Mouse (Mus musculus) MEL (cell line): ENCODE measurements around the gene Mmaa. TPM values are rescaled to one million over a fixed set of nuclear protein-coding genes. Genes with fewer than 3 reads are reported as not detected.

Experiments
- DNase-seq: peaks from one replicate; pipeline ENCODE4 v3.0.0; 2011; ENCODE audit warnings: low read depth, low spot score
- H3K27ac ChIP-seq: 2 replicates; pipeline ENCODE4 v1.5.1; 2012; ENCODE audit warnings: low read depth, mild to moderate bottlenecking, control low read depth, low read length, moderate library complexity; ENCODE audit not compliant: control insufficient read depth
- H3K27me3 ChIP-seq, 2 experiments: fragments of 150-350 bp in 1 of 2; sonication (generic) in 1 of 2; 2 replicates each; pipeline ENCODE4 v1.6.1; 2012; ENCODE audit warnings: low read length in 2 of 2, mild to moderate bottlenecking in 2 of 2, improper control_type of control experiment in 1 of 2, moderate library complexity in 1 of 2; ENCODE audit not compliant: insufficient read depth in 2 of 2, control insufficient read depth in 1 of 2
- H3K36me3 ChIP-seq, 2 experiments: 2 replicates each; pipeline ENCODE4 v1.6.1; 2012 to 2014; ENCODE audit warnings: low read length in 2 of 2, improper control_type of control experiment in 1 of 2, inconsistent platforms in 1 of 2, mild to moderate bottlenecking in 1 of 2; ENCODE audit not compliant: insufficient read depth in 2 of 2, control insufficient read depth in 1 of 2
- H3K4me1 ChIP-seq, 2 experiments: fragments of 150-350 bp in 1 of 2; sonication (generic) in 1 of 2; 2 replicates each; pipeline ENCODE4 v1.6.1; 2012; ENCODE audit warnings: low read length in 2 of 2, improper control_type of control experiment in 1 of 2, mild to moderate bottlenecking in 1 of 2; ENCODE audit not compliant: insufficient read depth in 2 of 2, control insufficient read depth in 1 of 2
- H3K4me3 ChIP-seq, 2 experiments: fragments of 150-350 bp in 1 of 2; sonication (generic) in 1 of 2; 2 replicates each; pipeline ENCODE4 v1.5.1; 2012; ENCODE audit warnings: low read depth in 2 of 2, low read length in 2 of 2, mild to moderate bottlenecking in 2 of 2, moderate library complexity in 2 of 2, control low read depth in 1 of 2, improper control_type of control experiment in 1 of 2; ENCODE audit not compliant: control insufficient read depth in 1 of 2, insufficient read depth in 1 of 2
- H3K79me2 ChIP-seq: 2 replicates; pipeline ENCODE4 v1.6.1; 2012; ENCODE audit warnings: mild to moderate bottlenecking, low read length, moderate library complexity; ENCODE audit not compliant: control insufficient read depth, poor library complexity, insufficient read depth
- H3K9ac ChIP-seq: 2 replicates; pipeline ENCODE4 v1.6.1; 2012; ENCODE audit warnings: low read depth, mild to moderate bottlenecking, control low read depth, low read length, moderate library complexity; ENCODE audit not compliant: control insufficient read depth, poor library complexity, severe bottlenecking
- H3K9me3 ChIP-seq: fragments of 150-350 bp; sonication (generic); replicated peaks from 2 replicates; pipeline ENCODE4 v1.6.1; 2012; ENCODE audit warnings: mild to moderate bottlenecking, low read length, improper control_type of control experiment, moderate library complexity; ENCODE audit not compliant: insufficient read depth
- BHLHE40 ChIP-seq: IDR thresholded peaks from 2 replicates; pipeline ENCODE4 v1.6.1; 2012; ENCODE audit warnings: low read depth, mild to moderate bottlenecking, inconsistent platforms, low read length, improper control_type of control experiment, borderline replicate concordance
- CHD1 ChIP-seq: IDR thresholded peaks from 2 replicates; pipeline ENCODE4 v1.6.1; 2012; ENCODE audit warnings: low read depth, mild to moderate bottlenecking, inconsistent platforms, low read length, improper control_type of control experiment
- CTCF ChIP-seq, 3 experiments: IDR thresholded peaks in 2 of 3; conservative IDR thresholded peaks in 1 of 3; 2 replicates each; pipeline ENCODE4 v1.5.1; 2011 to 2012; ENCODE audit warnings: low read length in 3 of 3, low read depth in 2 of 3, mild to moderate bottlenecking in 2 of 3, improper control_type of control experiment in 1 of 3, inconsistent platforms in 1 of 3, mixed read lengths in 1 of 3, moderate library complexity in 1 of 3; ENCODE audit not compliant: control insufficient read depth in 1 of 3, insufficient read depth in 1 of 3, poor library complexity in 1 of 3, severe bottlenecking in 1 of 3
- E2F4 ChIP-seq: IDR thresholded peaks from 2 replicates; pipeline ENCODE4 v1.6.1; 2011; ENCODE audit warnings: low read depth, low read length, improper control_type of control experiment, borderline replicate concordance
- GATA1 ChIP-seq: IDR thresholded peaks from 2 replicates; pipeline ENCODE4 v1.6.1; 2011; ENCODE audit warnings: low read depth, low read length, improper control_type of control experiment
- HCFC1 ChIP-seq: IDR thresholded peaks from 2 replicates; pipeline ENCODE4 v1.6.1; 2012; ENCODE audit warnings: low read depth, mild to moderate bottlenecking, inconsistent platforms, low read length, improper control_type of control experiment, moderate library complexity
- JUND ChIP-seq: IDR thresholded peaks from 2 replicates; pipeline ENCODE4 v1.6.1; 2011; ENCODE audit warnings: low read depth, mild to moderate bottlenecking, improper control_type of control experiment, low read length
- KAT2A ChIP-seq: conservative IDR thresholded peaks from 2 replicates; pipeline ENCODE4 v1.6.1; 2012; ENCODE audit warnings: low read depth, low read length, improper control_type of control experiment, inconsistent platforms
- MAFK ChIP-seq: IDR thresholded peaks from 2 replicates; pipeline ENCODE4 v1.6.1; 2011; ENCODE audit warnings: low read depth, mild to moderate bottlenecking, low read length, improper control_type of control experiment, borderline replicate concordance
- MAZ ChIP-seq: IDR thresholded peaks from 2 replicates; pipeline ENCODE4 v1.6.1; 2012; ENCODE audit warnings: low read depth, mild to moderate bottlenecking, inconsistent platforms, low read length, improper control_type of control experiment
- MEF2A ChIP-seq: IDR thresholded peaks from 2 replicates; pipeline ENCODE4 v1.6.1; 2014; ENCODE audit warnings: low read depth, mild to moderate bottlenecking, inconsistent platforms, low read length, improper control_type of control experiment; ENCODE audit not compliant: poor library complexity, insufficient replicate concordance, severe bottlenecking; ENCODE audit errors: extremely low read depth
- MXI1 ChIP-seq: IDR thresholded peaks from 2 replicates; pipeline ENCODE4 v1.6.1; 2011; ENCODE audit warnings: mild to moderate bottlenecking, low read depth, low read length, improper control_type of control experiment
- MYB ChIP-seq: IDR thresholded peaks from 2 replicates; pipeline ENCODE4 v1.6.1; 2011; ENCODE audit warnings: mild to moderate bottlenecking, low read depth, low read length, improper control_type of control experiment
- NELFE ChIP-seq: IDR thresholded peaks from 2 replicates; pipeline ENCODE4 v1.6.1; 2011; ENCODE audit warnings: low read depth, low read length, improper control_type of control experiment
- POLR2A ChIP-seq, 2 experiments: IDR thresholded peaks; 2 replicates each; pipeline ENCODE4 v1.6.1; 2011 to 2012; ENCODE audit warnings: low read length in 2 of 2, mild to moderate bottlenecking in 2 of 2, control low read depth in 1 of 2, improper control_type of control experiment in 1 of 2, low read depth in 1 of 2, moderate library complexity in 1 of 2; ENCODE audit not compliant: control insufficient read depth in 1 of 2, insufficient read depth in 1 of 2, poor library complexity in 1 of 2
- POLR2AphosphoS5 ChIP-seq: IDR thresholded peaks from 2 replicates; pipeline ENCODE4 v1.6.1; 2012; ENCODE audit warnings: low read depth, borderline replicate concordance, mild to moderate bottlenecking, inconsistent platforms, low read length, moderate library complexity, mixed read lengths
- RAD21 ChIP-seq: IDR thresholded peaks from 2 replicates; pipeline ENCODE4 v1.6.1; 2011; ENCODE audit warnings: mild to moderate bottlenecking, low read depth, low read length, improper control_type of control experiment
- SMC3 ChIP-seq: IDR thresholded peaks from 2 replicates; pipeline ENCODE4 v1.6.1; 2011; ENCODE audit warnings: low read depth, low read length, improper control_type of control experiment
- TCF12 ChIP-seq: IDR thresholded peaks from 2 replicates; pipeline ENCODE4 v1.6.1; 2014; ENCODE audit warnings: low read depth, mild to moderate bottlenecking, inconsistent platforms, low read length, improper control_type of control experiment, moderate library complexity
- USF1 ChIP-seq: IDR thresholded peaks from 2 replicates; pipeline ENCODE4 v1.6.1; 2014; ENCODE audit warnings: low read depth, mild to moderate bottlenecking, inconsistent platforms, low read length, improper control_type of control experiment, moderate library complexity
- ZC3H11A ChIP-seq: IDR thresholded peaks from 2 replicates; pipeline ENCODE4 v1.6.1; 2012; ENCODE audit warnings: low read depth, mild to moderate bottlenecking, inconsistent platforms, low read length, improper control_type of control experiment
- ZKSCAN1 ChIP-seq: IDR thresholded peaks from 2 replicates; pipeline ENCODE4 v1.6.1; 2012; ENCODE audit warnings: low read depth, mild to moderate bottlenecking, inconsistent platforms, low read length, improper control_type of control experiment, moderate library complexity
- ZNF384 ChIP-seq: IDR thresholded peaks from 2 replicates; pipeline ENCODE4 v1.6.1; 2012; ENCODE audit warnings: low read depth, mild to moderate bottlenecking, inconsistent platforms, low read length, improper control_type of control experiment
- polyA plus RNA-seq, 2 experiments: library from polyadenylated mRNA; stranded (reverse) in 1 of 2; unstranded in 1 of 2; fragments of >175 nt in 1 of 2; fragments of >200 nt in 1 of 2; gene quantifications; 2 replicates each; pipeline versions ENCODE4 v1.2.1 to v1.2.4; 2012; ENCODE audit warnings: low replicate concordance in 2 of 2, low read depth in 1 of 2; ENCODE audit not compliant: insufficient read length in 2 of 2, insufficient read depth in 1 of 2, missing spikeins in 1 of 2
- total RNA-seq: library from RNA; depleted of rRNA; stranded (reverse); fragments of 300-350 nt; gene quantifications from 2 replicates; pipeline ENCODE4 v1.2.3, GENCODE M21; 2012

Gene Mmaa
- total and polyA plus RNA-seq, 3 experiments: 3.2 to 6.8 TPM; not detected in 1

DNA sequence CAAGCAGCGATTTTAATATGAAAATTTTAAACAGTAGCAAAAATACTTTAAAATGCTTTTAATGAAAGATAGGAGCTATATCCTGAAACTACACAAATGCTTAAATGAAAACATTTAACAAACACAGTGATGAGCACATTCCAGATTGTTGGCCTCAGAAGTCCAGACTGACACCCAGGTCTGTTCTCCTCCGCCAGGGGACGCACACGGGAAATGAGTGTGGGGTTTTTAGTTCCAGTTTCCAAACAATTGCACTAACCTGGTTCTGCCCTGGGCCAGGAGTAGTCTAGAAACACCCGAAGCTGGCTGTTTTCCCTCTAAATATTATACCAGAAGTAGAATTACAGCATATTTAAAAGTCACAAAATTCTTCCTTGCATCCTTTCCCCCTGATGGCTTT lies 5.0 kb upstream of the Mmaa start:
- Histone ChIP-seq H3K36me3 (peaks cover 0 to 4% of the 10 kb centered on the region in 2 experiments; a peak in 1 of 4 replicates), H3K79me2 (peaks cover 3% of the 10 kb centered on the region), H3K9ac (no peak overlapping the region), H3K9me3 (no peaks in the 10 kb centered on the region), H3K4me3 (no peak overlapping the region), H3K4me1 (no peaks in the 10 kb centered on the region), H3K27ac (no peak overlapping the region), H3K27me3 (no peaks in the 10 kb centered on the region)
- no peak for DNase-seq
- TF ChIP-seq ZKSCAN1 (no peak), USF1 (no peak), RAD21 (no peak), MXI1 (no peak), HCFC1 (no peak), JUND (no peak), MAZ (no peak), E2F4 (no peak), CHD1 (no peak), SMC3 (no peak), POLR2AphosphoS5 (no peak), MEF2A (no peak), MYB (no peak), POLR2A (IDR thresholded peaks at IDR 0.05; ENCODE audit: control insufficient read depth in 1 of 2, insufficient read depth in 1 of 2, low read depth in 1 of 2, low read length in 2 of 2, poor library complexity in 1 of 2) (no peak), TCF12 (no peak)
- TF ChIP-seq, all 39 proteins: peak for 0

DNA sequence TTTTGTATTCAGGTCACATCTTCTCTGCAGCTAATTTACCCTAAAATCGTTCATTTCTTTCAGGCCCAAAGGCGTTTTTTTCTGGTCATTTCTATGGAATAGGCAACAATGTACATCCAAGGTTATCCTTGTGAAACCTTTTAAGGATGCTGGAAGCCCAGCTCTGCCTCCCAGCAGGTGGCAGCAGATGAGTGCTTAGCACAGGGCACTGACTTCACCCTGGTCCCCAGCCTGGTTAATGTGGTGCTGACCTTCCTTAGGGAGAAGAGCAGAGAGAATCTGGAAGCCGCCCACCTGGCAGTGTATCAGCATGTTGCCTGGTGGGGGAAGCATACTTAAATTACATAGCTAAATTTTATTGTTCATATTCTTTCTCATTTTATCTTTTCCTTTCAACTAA lies 3.0 kb upstream of the Mmaa start:
- Histone ChIP-seq H3K27ac (no peak overlapping the region), H3K79me2 (peaks cover 6% of the 10 kb centered on the region), H3K36me3 (peaks cover 0 to 14% of the 10 kb centered on the region in 2 experiments; a peak in 2 of 4 replicates), H3K27me3 (no peaks in the 10 kb centered on the region), H3K9me3 (no peaks in the 10 kb centered on the region), H3K4me1 (peaks cover 2 to 7% of the 10 kb centered on the region in 2 experiments; a peak in 3 of 4 replicates), H3K4me3 (no peak overlapping the region), H3K9ac (no peak overlapping the region)
- DNase-seq: peak; percentile 57
- TF ChIP-seq CTCF (IDR thresholded peaks at IDR 0.05 in 2 of 3, conservative IDR thresholded peaks at IDR 0.05 in 1 of 3; ENCODE audit: control insufficient read depth in 1 of 3, insufficient read depth in 1 of 3, low read depth in 2 of 3, low read length in 3 of 3, poor library complexity in 1 of 3, severe bottlenecking in 1 of 3) (peak; percentile 62 to 81 (median 79)), KAT2A (no peak), MXI1 (no peak), ZNF384 (no peak), POLR2AphosphoS5 (no peak), MAFK (no peak), RAD21 (peak; percentile 74), JUND (no peak), ZC3H11A (peak; percentile 75), ZKSCAN1 (no peak), GATA1 (no peak), BHLHE40 (no peak), E2F4 (no peak), TCF12 (no peak), SMC3 (peak; percentile 86), USF1 (no peak), NELFE (no peak)
